Mouse (Mus musculus): ENCODE results near the gene Pip5k1c. TPM values are rescaled to one million over a fixed set of nuclear protein-coding genes. Genes with fewer than 3 reads are reported as not detected.

Pip5k1c gene
- polyA plus RNA-seq, 1 experiment, result 23.3 TPM

DNA sequence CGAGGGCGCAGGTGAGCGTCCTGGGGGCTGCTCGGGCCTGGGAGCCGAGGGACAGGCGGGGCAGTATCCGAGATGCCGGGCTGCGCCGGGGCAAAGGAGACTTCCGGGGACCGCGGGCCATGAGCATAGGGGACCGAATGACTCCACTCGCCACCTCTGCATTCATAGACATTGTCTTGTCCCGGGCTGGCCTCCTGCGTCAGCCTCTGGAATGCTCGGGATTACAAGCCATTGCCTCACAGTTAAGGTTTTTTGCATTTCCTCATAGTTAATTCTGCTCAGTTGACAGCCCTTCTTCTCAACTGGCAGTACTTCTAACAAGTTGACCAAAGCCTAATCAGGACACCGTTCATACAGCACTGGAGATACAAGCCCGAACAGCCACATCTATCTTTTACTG is 28.7 kb downstream of the Pip5k1c start:
- peak overlapping the region; percentile 99 for H3K4me2 ChIP-seq (ENCODE audit: low read depth)
- H3K27me3 ChIP-seq (ENCODE audit: control insufficient read depth, insufficient read depth, insufficient read length), result no peaks in the 10 kb centered on the region
- H3K36me3 ChIP-seq (ENCODE audit: control insufficient read depth, insufficient read depth), result peaks cover 5% of the 10 kb centered on the region
- H3ac ChIP-seq (ENCODE audit: control insufficient read depth, insufficient read length), result peak overlapping the region; percentile 66
- peaks cover 19% of the 10 kb centered on the region for H3K79me2 ChIP-seq (ENCODE audit: control insufficient read depth, insufficient read depth)
- peak overlapping the region; percentile 69 for H3K4me3 ChIP-seq
- no peak for TF ChIP-seq TCF3 (IDR thresholded peaks at IDR 0.05; ENCODE audit: insufficient read length, low read depth)
- no peak for TF ChIP-seq POLR2A (IDR thresholded peaks at IDR 0.05; ENCODE audit: insufficient read length, low read depth)
- TF ChIP-seq MAX (IDR thresholded peaks at IDR 0.05; ENCODE audit: low read depth), result no peak
- no peak for TF ChIP-seq SRF (IDR thresholded peaks at IDR 0.05; ENCODE audit: control insufficient read depth, insufficient read length, low read depth)
- peak; percentile 49 for TF ChIP-seq CEBPB (IDR thresholded peaks at IDR 0.05; ENCODE audit: insufficient read depth, poor library complexity, severe bottlenecking)

DNA sequence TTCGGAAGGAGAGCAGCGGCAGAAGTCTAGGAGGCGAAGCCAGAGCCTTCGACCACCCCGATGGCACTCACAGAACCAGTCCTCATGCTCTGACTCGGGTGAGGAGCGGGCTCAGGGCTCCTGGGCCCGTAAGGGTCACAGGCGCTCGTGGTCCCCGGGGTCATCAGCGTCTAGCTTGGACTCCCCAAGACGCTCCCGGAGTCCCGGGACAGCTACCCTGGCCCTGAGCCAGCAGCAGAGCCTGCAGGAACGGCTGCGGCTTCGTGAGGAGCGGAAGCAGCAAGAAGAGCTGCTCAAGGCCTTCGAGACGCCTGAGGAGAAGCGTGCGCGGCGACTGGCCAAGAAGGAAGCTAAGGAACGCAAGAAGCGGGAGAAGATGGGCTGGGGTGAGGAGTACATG is 29.7 kb downstream of the Pip5k1c start:
- Histone ChIP-seq H3K27me3 (ENCODE audit: control insufficient read depth, insufficient read depth, insufficient read length) (no peaks in the 10 kb centered on the region), H3K4me2 (ENCODE audit: low read depth) (peak overlapping the region; percentile 99), H3ac (ENCODE audit: control insufficient read depth, insufficient read length) (no peak overlapping the region), H3K79me2 (ENCODE audit: control insufficient read depth, insufficient read depth) (peaks cover 19% of the 10 kb centered on the region), H3K4me3 (peak overlapping the region; percentile 69), H3K36me3 (ENCODE audit: control insufficient read depth, insufficient read depth) (peaks cover 10% of the 10 kb centered on the region)
- no peak for TF ChIP-seq POLR2AphosphoS2 (IDR thresholded peaks at IDR 0.05; ENCODE audit: insufficient read length, low read depth)
- no peak for TF ChIP-seq MYOD1 (IDR thresholded peaks at IDR 0.05; ENCODE audit: control insufficient read depth in 1 of 3, insufficient read length in 2 of 3, low read depth in 2 of 3)
- TF ChIP-seq MYOG (IDR thresholded peaks at IDR 0.05; ENCODE audit: control insufficient read depth in 1 of 3, insufficient read depth in 1 of 3, insufficient read length in 2 of 3, low read depth in 2 of 3), result no peak
- no peak for TF ChIP-seq POLR2A (IDR thresholded peaks at IDR 0.05; ENCODE audit: insufficient read length, low read depth)
- no peak for TF ChIP-seq MAX (IDR thresholded peaks at IDR 0.05; ENCODE audit: low read depth)
- no peak for TF ChIP-seq TCF3 (IDR thresholded peaks at IDR 0.05; ENCODE audit: insufficient read length, low read depth)
- no peak for TF ChIP-seq SRF (IDR thresholded peaks at IDR 0.05; ENCODE audit: control insufficient read depth, insufficient read length, low read depth)
- TF ChIP-seq TCF12 (IDR thresholded peaks at IDR 0.05; ENCODE audit: insufficient read depth, poor library complexity, severe bottlenecking), result no peak
- no peak for TF ChIP-seq REST (IDR thresholded peaks at IDR 0.05; ENCODE audit: insufficient read depth, insufficient read length)
- no peak for TF ChIP-seq CEBPB (IDR thresholded peaks at IDR 0.05; ENCODE audit: insufficient read depth, poor library complexity, severe bottlenecking)
- no peak for TF ChIP-seq E2F4 (IDR thresholded peaks at IDR 0.05; ENCODE audit: insufficient read depth)
- TF ChIP-seq USF1 (IDR thresholded peaks at IDR 0.05; ENCODE audit: low read depth), result no peak

DNA sequence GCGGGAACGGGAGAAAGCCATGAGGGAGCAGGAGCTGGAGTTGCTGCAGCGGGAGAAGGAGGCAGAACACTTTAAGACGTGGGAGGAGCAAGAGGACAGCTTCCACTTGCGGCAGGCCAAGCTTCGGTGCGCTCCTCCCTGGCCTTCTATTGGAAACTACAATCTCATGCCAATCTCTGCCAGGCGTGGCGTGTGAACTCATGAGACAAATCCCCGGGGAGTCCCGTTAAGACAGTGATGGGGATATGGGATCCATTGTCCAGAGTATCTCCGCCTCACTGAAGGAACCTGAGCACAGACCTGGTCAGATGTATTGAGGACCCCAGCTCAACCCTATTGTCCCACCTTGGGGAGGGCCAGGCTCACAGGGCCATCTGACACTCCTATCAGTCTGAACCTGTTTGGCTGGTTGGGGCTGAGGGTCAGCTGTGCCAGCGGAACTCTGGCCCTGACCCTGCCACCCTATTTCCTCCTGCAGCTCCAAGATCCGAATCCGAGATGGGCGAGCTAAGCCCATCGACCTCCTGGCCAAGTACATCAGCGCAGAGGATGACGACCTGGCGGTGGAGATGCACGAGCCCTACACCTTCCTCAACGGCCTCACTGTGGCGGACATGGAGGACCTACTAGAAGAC is 30.5 kb downstream of the Pip5k1c start:
- Histone ChIP-seq H3ac (ENCODE audit: control insufficient read depth, insufficient read length) (no peak overlapping the region), H3K79me2 (ENCODE audit: control insufficient read depth, insufficient read depth) (peaks cover 19% of the 10 kb centered on the region), H3K4me3 (no peak overlapping the region), H3K36me3 (ENCODE audit: control insufficient read depth, insufficient read depth) (peaks cover 10% of the 10 kb centered on the region), H3K4me2 (ENCODE audit: low read depth) (no peak overlapping the region), H3K27me3 (ENCODE audit: control insufficient read depth, insufficient read depth, insufficient read length) (no peaks in the 10 kb centered on the region)
- TF ChIP-seq REST (IDR thresholded peaks at IDR 0.05; ENCODE audit: insufficient read depth, insufficient read length), result no peak
- no peak for TF ChIP-seq USF1 (IDR thresholded peaks at IDR 0.05; ENCODE audit: low read depth)
- no peak for TF ChIP-seq MYOD1 (IDR thresholded peaks at IDR 0.05; ENCODE audit: control insufficient read depth in 1 of 3, insufficient read length in 2 of 3, low read depth in 2 of 3)
- no peak for TF ChIP-seq TCF12 (IDR thresholded peaks at IDR 0.05; ENCODE audit: insufficient read depth, poor library complexity, severe bottlenecking)
- TF ChIP-seq SRF (IDR thresholded peaks at IDR 0.05; ENCODE audit: control insufficient read depth, insufficient read length, low read depth), result no peak
- no peak for TF ChIP-seq TCF3 (IDR thresholded peaks at IDR 0.05; ENCODE audit: insufficient read length, low read depth)
- no peak for TF ChIP-seq MAX (IDR thresholded peaks at IDR 0.05; ENCODE audit: low read depth)

DNA sequence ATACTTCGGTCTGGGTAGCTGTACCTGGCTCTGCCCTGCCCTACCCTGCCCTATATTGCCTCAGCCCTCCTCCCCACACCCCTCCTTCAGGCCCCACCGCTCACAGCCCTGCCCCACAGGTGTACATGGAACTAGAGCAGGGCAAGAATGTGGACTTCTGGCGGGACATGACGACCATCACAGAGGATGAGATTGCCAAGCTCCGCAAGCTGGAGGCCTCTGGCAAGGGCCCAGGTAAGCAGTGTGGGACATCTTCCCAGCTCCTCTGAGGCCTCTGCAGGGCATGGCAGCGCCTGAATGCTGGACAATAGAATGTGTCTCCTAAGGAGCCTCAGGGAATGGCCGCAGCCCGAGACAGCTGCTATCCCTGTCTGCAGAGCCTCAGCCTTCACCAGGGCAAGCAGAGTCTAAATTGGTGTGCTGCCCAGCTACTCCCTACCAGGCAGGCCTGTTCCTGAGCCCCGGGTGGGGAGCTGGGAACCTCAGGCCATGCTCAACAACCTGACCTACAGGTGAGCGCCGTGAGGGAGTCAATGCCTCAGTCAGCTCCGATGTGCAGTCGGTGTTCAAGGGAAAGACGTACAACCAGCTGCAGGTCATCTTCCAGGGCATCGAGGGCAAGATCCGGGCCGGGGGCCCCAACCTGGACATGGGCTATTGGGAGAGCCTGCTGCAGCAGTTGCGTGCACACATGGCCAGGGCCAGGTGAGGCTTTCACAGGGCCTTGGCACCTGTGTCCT is 31.2 kb downstream of the Pip5k1c start:
- H3K4me3 ChIP-seq, result no peak overlapping the region
- no peak for TF ChIP-seq POLR2AphosphoS2 (IDR thresholded peaks at IDR 0.05; ENCODE audit: insufficient read length, low read depth)
- no peak for TF ChIP-seq TCF3 (IDR thresholded peaks at IDR 0.05; ENCODE audit: insufficient read length, low read depth)
- no peak for TF ChIP-seq MYOG (IDR thresholded peaks at IDR 0.05; ENCODE audit: control insufficient read depth in 1 of 3, insufficient read depth in 1 of 3, insufficient read length in 2 of 3, low read depth in 2 of 3)
- TF ChIP-seq MAX (IDR thresholded peaks at IDR 0.05; ENCODE audit: low read depth), result no peak
- TF ChIP-seq POLR2A (IDR thresholded peaks at IDR 0.05; ENCODE audit: insufficient read length, low read depth), result no peak
- H3K36me3 ChIP-seq (ENCODE audit: control insufficient read depth, insufficient read depth), result peaks cover 10% of the 10 kb centered on the region
- H3K4me2 ChIP-seq (ENCODE audit: low read depth), result no peak overlapping the region
- no peak overlapping the region for H3ac ChIP-seq (ENCODE audit: control insufficient read depth, insufficient read length)
- peaks cover 19% of the 10 kb centered on the region for H3K79me2 ChIP-seq (ENCODE audit: control insufficient read depth, insufficient read depth)
- H3K27me3 ChIP-seq (ENCODE audit: control insufficient read depth, insufficient read depth, insufficient read length), result no peaks in the 10 kb centered on the region

DNA sequence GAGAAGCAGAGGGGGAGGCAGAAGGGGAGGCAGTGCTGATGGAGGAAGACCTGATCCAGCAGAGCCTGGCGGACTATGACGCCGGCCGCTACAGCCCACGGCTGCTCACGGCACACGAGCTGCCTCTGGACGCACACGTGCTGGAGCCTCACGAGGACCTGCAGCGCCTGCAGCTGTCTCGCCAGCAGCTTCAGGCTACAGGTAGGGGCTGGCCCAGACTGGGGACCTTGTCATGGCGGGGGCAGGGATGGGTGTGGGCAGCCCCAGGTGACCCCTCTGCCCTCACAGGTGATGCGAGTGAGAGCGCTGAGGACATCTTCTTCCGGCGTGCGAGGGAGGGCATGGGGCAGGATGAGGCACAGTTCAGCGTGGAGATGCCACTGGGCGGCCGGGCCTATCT is 32.4 kb downstream of the Pip5k1c start:
- H3K4me3 ChIP-seq, result no peak overlapping the region
- H3K79me2 ChIP-seq (ENCODE audit: control insufficient read depth, insufficient read depth), result peaks cover 19% of the 10 kb centered on the region
- peaks cover 10% of the 10 kb centered on the region for H3K36me3 ChIP-seq (ENCODE audit: control insufficient read depth, insufficient read depth)
- H3K27me3 ChIP-seq (ENCODE audit: control insufficient read depth, insufficient read depth, insufficient read length), result no peaks in the 10 kb centered on the region
- TF ChIP-seq MYOG (IDR thresholded peaks at IDR 0.05; ENCODE audit: control insufficient read depth in 1 of 3, insufficient read depth in 1 of 3, insufficient read length in 2 of 3, low read depth in 2 of 3), result no peak
- TF ChIP-seq REST (IDR thresholded peaks at IDR 0.05; ENCODE audit: insufficient read depth, insufficient read length), result no peak
- H3ac ChIP-seq (ENCODE audit: control insufficient read depth, insufficient read length), result no peak overlapping the region
- H3K4me2 ChIP-seq (ENCODE audit: low read depth), result no peak overlapping the region

Data from myocyte (in vitro differentiated cells).